Mouse (Mus musculus) stomach, embryonic 14.5 days (tissue): ENCODE results near the gene Sorcs3. TPM values are rescaled to one million over a fixed set of nuclear protein-coding genes. Genes with fewer than 3 reads are reported as not detected.

ENCODE experiments used
- ATAC-seq: fragments of 200-750 bp; cut with Nextera tagmentation; 2 replicates; pipeline ENCODE4 v1.8.0; 2017; ENCODE audit warnings: low read depth, moderate TSS enrichment; ENCODE audit not compliant: insufficient number of reproducible peaks, insufficient read depth, low FRiP score
- H3K27ac ChIP-seq: fragments of 300-500 bp; sonication (generic); 2 replicates; pipeline ENCODE4 v1.5.1; 2014; ENCODE audit warnings: mild to moderate bottlenecking, low read length, moderate library complexity, mixed read lengths
- H3K27me3 ChIP-seq: fragments of 300-500 bp; sonication (generic); 2 replicates; pipeline ENCODE4 v1.6.1; 2014; ENCODE audit warnings: low read length, control low read depth, mixed read lengths; ENCODE audit not compliant: control insufficient read depth, insufficient read depth
- H3K36me3 ChIP-seq: fragments of 300-500 bp; sonication (generic); 2 replicates; pipeline ENCODE4 v1.6.1; 2014; ENCODE audit warnings: mild to moderate bottlenecking, control low read depth, low read length, moderate library complexity, mixed read lengths; ENCODE audit not compliant: control insufficient read depth, insufficient read depth
- H3K4me1 ChIP-seq: fragments of 300-500 bp; sonication (generic); 2 replicates; pipeline ENCODE4 v1.6.1; 2014; ENCODE audit warnings: low read length, control low read depth, mixed read lengths; ENCODE audit not compliant: control insufficient read depth, insufficient read depth
- H3K4me2 ChIP-seq: fragments of 300-500 bp; sonication (generic); replicated peaks from 2 replicates; pipeline ENCODE4 v1.6.1; 2014; ENCODE audit warnings: low read depth, low read length, control low read depth
- H3K4me3 ChIP-seq: fragments of 300-500 bp; sonication (generic); 2 replicates; pipeline ENCODE4 v1.5.1; 2014; ENCODE audit warnings: low read depth, low read length, control low read depth
- H3K9ac ChIP-seq: fragments of 300-500 bp; sonication (generic); replicated peaks from 2 replicates; pipeline ENCODE4 v1.6.1; 2014; ENCODE audit warnings: low read depth, mild to moderate bottlenecking, control low read depth, low read length, moderate library complexity, mixed read lengths
- H3K9me3 ChIP-seq: fragments of 300-500 bp; sonication (generic); 2 replicates; pipeline ENCODE4 v1.6.1; 2016; ENCODE audit warnings: low read depth, low read length, control low read depth; ENCODE audit not compliant: control insufficient read depth
- WGBS: fragments of 180-500 bp; shearing (Covaris S2); extraction: QIAGEN DNeasy Blood & Tissue Kit; methylation state at CpG from one replicate; pipeline ENCODE4 v1.1.7; 2014; 5-methylcytosine and 5-hydroxymethylcytosine counted together
- polyA plus RNA-seq: library from polyadenylated mRNA; unstranded; fragments of >200 nt; fragmentation: Nextera tagmentation; extraction: Ambion mirVana; gene quantifications from 2 replicates; pipeline ENCODE4 v1.2.1, GENCODE M21; 2014

Sorcs3 gene
- polyA plus RNA-seq, 1 experiment from 2014 or later: 1.8 TPM

GRCm38 (mm10) chr19:48734370-48734769 lies 528.5 kb downstream of the Sorcs3 start:
- H3K9me3 ChIP-seq: no peaks in the 10 kb centered on the region
- H3K9ac ChIP-seq: no peak overlapping the region
- H3K4me1 ChIP-seq: no peaks in the 10 kb centered on the region
- no peak overlapping the region for H3K4me2 ChIP-seq
- H3K4me3 ChIP-seq: no peak overlapping the region
- no peaks in the 10 kb centered on the region for H3K36me3 ChIP-seq
- H3K27ac ChIP-seq: no peak overlapping the region
- 86% methylated on average over 4 of the region's 4 CpGs for WGBS
- H3K27me3 ChIP-seq: no peaks in the 10 kb centered on the region
- ATAC-seq: no peak

- Histone ChIP-seq H3K9ac (no peak overlapping the region), H3K9me3 (no peaks in the 10 kb centered on the region), H3K27me3 (no peaks in the 10 kb centered on the region), H3K27ac (no peak overlapping the region), H3K4me1 (no peaks in the 10 kb centered on the region), H3K36me3 (no peaks in the 10 kb centered on the region), H3K4me2 (no peak overlapping the region), H3K4me3 (no peak overlapping the region)
- 53% methylated on average over 2 of the region's 2 CpGs for WGBS
- no peak for ATAC-seq
Measured at GRCm38 (mm10) chr19:48737554-48737953, 531.7 kb downstream of the Sorcs3 start.

- H3K27ac ChIP-seq: no peak overlapping the region
- H3K27me3 ChIP-seq: no peaks in the 10 kb centered on the region
- no peaks in the 10 kb centered on the region for H3K4me1 ChIP-seq
- no peak for ATAC-seq
- H3K36me3 ChIP-seq: no peaks in the 10 kb centered on the region
- H3K4me3 ChIP-seq: no peak overlapping the region
- WGBS: 84% methylated on average over 9 of the region's 9 CpGs
- no peak overlapping the region for H3K9ac ChIP-seq
- no peaks in the 10 kb centered on the region for H3K9me3 ChIP-seq
- H3K4me2 ChIP-seq: no peak overlapping the region
Measured at GRCm38 (mm10) chr19:48755156-48755555, 549.3 kb downstream of the Sorcs3 start.

- H3K36me3 ChIP-seq: no peaks in the 10 kb centered on the region
- ATAC-seq: no peak
- no peak overlapping the region for H3K27ac ChIP-seq
- WGBS: 81% methylated on average over 6 of the region's 6 CpGs
- no peak overlapping the region for H3K9ac ChIP-seq
- no peaks in the 10 kb centered on the region for H3K9me3 ChIP-seq
- H3K27me3 ChIP-seq: no peaks in the 10 kb centered on the region
- no peak overlapping the region for H3K4me3 ChIP-seq
- no peak overlapping the region for H3K4me2 ChIP-seq
- no peaks in the 10 kb centered on the region for H3K4me1 ChIP-seq
Measured at GRCm38 (mm10) chr19:48756831-48757230, 551.0 kb downstream of the Sorcs3 start.

GRCm38 (mm10) chr19:48766524-48766923 lies 560.7 kb downstream of the Sorcs3 start:
- H3K27ac ChIP-seq: no peak overlapping the region

GRCm38 (mm10) chr19:48771565-48771964 lies 565.7 kb downstream of the Sorcs3 start:
- no peak for ATAC-seq
- 84% methylated on average over 2 of the region's 2 CpGs for WGBS
- no peaks in the 10 kb centered on the region for H3K4me1 ChIP-seq
- no peak overlapping the region for H3K4me2 ChIP-seq
- H3K9ac ChIP-seq: no peak overlapping the region
- no peaks in the 10 kb centered on the region for H3K9me3 ChIP-seq
- no peak overlapping the region for H3K4me3 ChIP-seq
- H3K36me3 ChIP-seq: no peaks in the 10 kb centered on the region
- H3K27me3 ChIP-seq: no peaks in the 10 kb centered on the region
- no peak overlapping the region for H3K27ac ChIP-seq

More at GRCm38 (mm10) chr19:48766524-48766923, 560.7 kb downstream of the Sorcs3 start:
- no peak overlapping the region for H3K4me3 ChIP-seq
- WGBS: 78% methylated on average over 2 of the region's 2 CpGs
- no peaks in the 10 kb centered on the region for H3K27me3 ChIP-seq
- no peaks in the 10 kb centered on the region for H3K36me3 ChIP-seq
- no peak for ATAC-seq
- no peak overlapping the region for H3K4me2 ChIP-seq
- no peaks in the 10 kb centered on the region for H3K9me3 ChIP-seq
- no peak overlapping the region for H3K9ac ChIP-seq
- H3K4me1 ChIP-seq: no peaks in the 10 kb centered on the region

GRCm38 (mm10) chr19:48779095-48779765 lies 573.4 kb downstream of the Sorcs3 start:
- Histone ChIP-seq H3K4me1 (no peaks in the 10 kb centered on the region), H3K27me3 (no peaks in the 10 kb centered on the region), H3K9ac (no peak overlapping the region), H3K4me2 (no peak overlapping the region), H3K9me3 (no peaks in the 10 kb centered on the region), H3K4me3 (no peak overlapping the region), H3K27ac (no peak overlapping the region), H3K36me3 (no peaks in the 10 kb centered on the region)
- no peak for ATAC-seq
- 79% methylated on average over 3 of the region's 3 CpGs for WGBS

- no peak overlapping the region for H3K4me2 ChIP-seq
- WGBS: 66% methylated on average over 2 of the region's 2 CpGs
- no peak overlapping the region for H3K9ac ChIP-seq
- no peaks in the 10 kb centered on the region for H3K27me3 ChIP-seq
- H3K4me3 ChIP-seq: no peak overlapping the region
- H3K36me3 ChIP-seq: no peaks in the 10 kb centered on the region
- no peaks in the 10 kb centered on the region for H3K9me3 ChIP-seq
- ATAC-seq: no peak
- no peak overlapping the region for H3K27ac ChIP-seq
- no peaks in the 10 kb centered on the region for H3K4me1 ChIP-seq
Measured at GRCm38 (mm10) chr19:48780813-48781212, 575.0 kb downstream of the Sorcs3 start.
